ENCODE assay signal across 18 mouse cellular contexts in the genomic region with DNA sequence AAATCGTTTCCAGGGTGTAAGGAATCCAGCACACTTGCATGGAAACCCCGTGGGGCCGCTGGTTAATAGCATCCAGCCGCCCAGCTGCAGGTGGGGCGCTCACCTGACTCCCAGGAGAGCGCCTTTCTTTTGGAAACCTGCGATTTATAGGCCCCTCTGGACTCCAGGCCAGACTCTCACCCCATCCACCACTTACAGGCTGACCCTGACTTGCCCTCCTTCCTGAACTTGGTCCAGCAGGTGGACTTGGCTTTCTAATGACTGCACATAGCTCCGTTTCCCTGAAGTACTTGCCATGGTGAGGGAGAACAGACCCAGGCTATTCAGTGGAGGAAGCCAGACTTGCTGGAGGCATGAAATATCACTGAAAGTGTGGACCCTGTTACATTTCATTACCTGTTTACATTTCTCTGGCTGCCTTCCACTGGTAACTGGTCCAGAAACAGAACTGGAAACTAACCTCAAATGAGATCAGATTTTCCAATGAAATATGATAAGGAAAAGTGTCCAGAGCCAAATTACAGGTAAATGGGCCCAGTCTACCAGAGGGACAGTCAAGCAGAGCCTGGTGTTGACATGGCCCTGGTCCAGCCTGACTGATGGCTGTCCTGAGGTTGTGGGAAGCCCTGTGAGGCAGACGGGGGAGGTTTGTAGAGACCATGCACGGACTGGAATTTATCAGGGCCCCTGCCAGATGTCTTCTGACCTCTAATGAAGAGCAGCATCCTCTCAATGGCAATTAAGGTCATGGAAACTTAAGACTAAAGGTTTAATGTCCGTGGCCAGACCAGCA. TPM values are rescaled to one million over a fixed set of nuclear protein-coding genes. Genes with fewer than 3 reads are reported as not detected.
A peak's percentile ranks its signal among the peaks of the same experiment; 100 is the strongest.
DNase-seq lines count a peak whose midpoint lies in the region; ATAC-seq lines count a peak whose summit lies in the region.
"Had no signal": no experiment of that assay in that cellular context is flagged by ENCODE, and none has a peak within 500 bp of the region (broad histone marks: within the 10 kb centered on the region; RNA-seq: fewer than 3 reads in every experiment).

No protein-coding gene starts in this region.

- no peaks in the 10 kb centered on the region for H3K9me3 ChIP-seq in embryonic facial prominence, embryonic 12.5 days
- H3K9me3 ChIP-seq in embryonic facial prominence, embryonic 14.5 days (ENCODE audit: control insufficient read depth, low read length) = no peaks in the 10 kb centered on the region
- H3K9me3 ChIP-seq in kidney, embryonic 14.5 days (ENCODE audit: control insufficient read depth, low read length) = no peaks in the 10 kb centered on the region
- no peaks in the 10 kb centered on the region for H3K9me3 ChIP-seq in limb, embryonic 13.5 days
- no peaks in the 10 kb centered on the region for H3K9me3 ChIP-seq in hindbrain, embryonic 11.5 days (ENCODE audit: control insufficient read depth, low read length)
- H3K9me3 ChIP-seq: forebrain, embryonic 15.5 days had no signal

- H3K27ac ChIP-seq in embryonic facial prominence, embryonic 12.5 days = peak overlapping the region; percentile 37; the same call in 1 of the 2 replicates
- H3K27ac ChIP-seq in embryonic facial prominence, embryonic 14.5 days (replicated peaks; ENCODE audit: low read depth, low read length) = no peak overlapping the region
- no peak overlapping the region for H3K27ac ChIP-seq in kidney, embryonic 14.5 days (ENCODE audit: low read depth, low read length)
- H3K27ac ChIP-seq in limb, embryonic 13.5 days = peak overlapping the region; percentile 63
- no peak overlapping the region for H3K27ac ChIP-seq in hindbrain, embryonic 11.5 days (ENCODE audit: low read depth, low read length)
- H3K27ac ChIP-seq: forebrain, embryonic 15.5 days; gastrocnemius, adult 2 months; heart, adult 2 months; macrophage had no signal

- WGBS in embryonic facial prominence, embryonic 12.5 days = 33% methylated on average over 11 of the region's 11 CpGs
- WGBS in embryonic facial prominence, embryonic 14.5 days = 35% methylated on average over 11 of the region's 11 CpGs
- WGBS in kidney, embryonic 14.5 days = 31% methylated on average over 11 of the region's 11 CpGs
- WGBS in limb, embryonic 13.5 days = 13% methylated on average over 11 of the region's 11 CpGs
- WGBS in hindbrain, embryonic 11.5 days = 66% methylated on average over 11 of the region's 11 CpGs

- ATAC-seq in embryonic facial prominence, embryonic 12.5 days (ENCODE audit: insufficient number of reproducible peaks, insufficient read depth, low FRiP score, low TSS enrichment) = no peak
- peak; percentile 51; the same call in 1 of the 2 replicates for ATAC-seq in embryonic facial prominence, embryonic 14.5 days (ENCODE audit: low read depth)
- 0 out of 2 replicates have a peak, but pooled peaks have one; percentile 43 for ATAC-seq in kidney, embryonic 14.5 days (ENCODE audit: low FRiP score, low TSS enrichment)
- peak; percentile 66 for ATAC-seq in limb, embryonic 13.5 days (ENCODE audit: low FRiP score, low read depth)
- no peak for ATAC-seq in hindbrain, embryonic 11.5 days (ENCODE audit: low FRiP score)
- ATAC-seq: activated CD4-positive, CD25-positive, alpha-beta regulatory T cell, adult 4 months; forebrain, embryonic 15.5 days; hindbrain, embryonic 16.5 days had no signal

- H3K4me2 ChIP-seq in embryonic facial prominence, embryonic 12.5 days (replicated peaks) = no peak overlapping the region
- H3K4me2 ChIP-seq in embryonic facial prominence, embryonic 14.5 days (ENCODE audit: low read depth, low read length) = no peak overlapping the region
- no peak overlapping the region for H3K4me2 ChIP-seq in kidney, embryonic 14.5 days (replicated peaks; ENCODE audit: low read depth, low read length)
- H3K4me2 ChIP-seq in limb, embryonic 13.5 days (replicated peaks) = peak overlapping the region; percentile 17
- no peak overlapping the region for H3K4me2 ChIP-seq in hindbrain, embryonic 11.5 days (replicated peaks; ENCODE audit: low read depth, low read length)
- H3K4me2 ChIP-seq: forebrain, embryonic 15.5 days had no signal

- H3K36me3 ChIP-seq in embryonic facial prominence, embryonic 12.5 days = no peaks in the 10 kb centered on the region
- H3K36me3 ChIP-seq in embryonic facial prominence, embryonic 14.5 days (ENCODE audit: control insufficient read depth, insufficient read depth, low read length) = no peaks in the 10 kb centered on the region
- no peaks in the 10 kb centered on the region for H3K36me3 ChIP-seq in kidney, embryonic 14.5 days (ENCODE audit: control insufficient read depth, insufficient read depth, low read length)
- no peaks in the 10 kb centered on the region for H3K36me3 ChIP-seq in limb, embryonic 13.5 days
- H3K36me3 ChIP-seq in hindbrain, embryonic 11.5 days (ENCODE audit: control insufficient read depth, insufficient read depth, low read length) = no peaks in the 10 kb centered on the region
- H3K36me3 ChIP-seq: forebrain, embryonic 15.5 days had no signal

- H3K4me1 ChIP-seq in embryonic facial prominence, embryonic 12.5 days = peaks cover 19% of the 10 kb centered on the region
- H3K4me1 ChIP-seq in embryonic facial prominence, embryonic 14.5 days (ENCODE audit: control insufficient read depth, insufficient read depth, low read length) = peaks cover 18% of the 10 kb centered on the region
- H3K4me1 ChIP-seq in kidney, embryonic 14.5 days (ENCODE audit: control insufficient read depth, insufficient read depth, low read length) = 0 out of 2 replicates have a peak, but pooled peaks cover 7% of the 10 kb centered on the region
- peaks cover 79% of the 10 kb centered on the region for H3K4me1 ChIP-seq in limb, embryonic 13.5 days
- H3K4me1 ChIP-seq in hindbrain, embryonic 11.5 days (replicated peaks; ENCODE audit: control insufficient read depth, insufficient read depth, low read length) = no peaks in the 10 kb centered on the region

- no peak overlapping the region for H3K4me3 ChIP-seq in embryonic facial prominence, embryonic 12.5 days
- no peak overlapping the region for H3K4me3 ChIP-seq in embryonic facial prominence, embryonic 14.5 days (ENCODE audit: low read depth, low read length)
- no peak overlapping the region for H3K4me3 ChIP-seq in kidney, embryonic 14.5 days (ENCODE audit: low read length)
- H3K4me3 ChIP-seq in limb, embryonic 13.5 days = no peak overlapping the region
- no peak overlapping the region for H3K4me3 ChIP-seq in hindbrain, embryonic 11.5 days (ENCODE audit: low read depth, low read length)
- H3K4me3 ChIP-seq: forebrain, embryonic 15.5 days; gastrocnemius, adult 2 months; heart, adult 2 months had no signal

- DNase-seq in embryonic facial prominence, embryonic 14.5 days (ENCODE audit: low spot score) = peak; percentile 67
- no peak for DNase-seq in layer of hippocampus, postnatal 25 days (ENCODE audit: extremely low spot score in 1 of 2, low spot score in 1 of 2)
- no peak for DNase-seq in left cerebral cortex, postnatal 25 days (ENCODE audit: low spot score in 2 of 2)
- no peak for DNase-seq in hindbrain, embryonic 11.5 days (ENCODE audit: low spot score)
- DNase-seq: gastrocnemius, adult 2 months; heart, adult 2 months; left cerebral cortex, postnatal 4 days; lung, adult 2 months; retina, postnatal 1 day; spleen, adult 18-20 months had no signal

- H3K27me3 ChIP-seq in embryonic facial prominence, embryonic 12.5 days = no peaks in the 10 kb centered on the region
- no peaks in the 10 kb centered on the region for H3K27me3 ChIP-seq in embryonic facial prominence, embryonic 14.5 days (replicated peaks; ENCODE audit: control insufficient read depth, insufficient read depth, low read length)
- H3K27me3 ChIP-seq in kidney, embryonic 14.5 days (ENCODE audit: control insufficient read depth, insufficient read depth, low read length) = peaks cover 4% of the 10 kb centered on the region; the same call in 1 of the 2 replicates
- peaks cover 9% of the 10 kb centered on the region for H3K27me3 ChIP-seq in limb, embryonic 13.5 days
- H3K27me3 ChIP-seq in hindbrain, embryonic 11.5 days (ENCODE audit: control insufficient read depth, insufficient read depth, low read length) = no peaks in the 10 kb centered on the region
- H3K27me3 ChIP-seq: CH12.LX; forebrain, embryonic 15.5 days had no signal

- no peak overlapping the region for H3K9ac ChIP-seq in embryonic facial prominence, embryonic 12.5 days
- no peak overlapping the region for H3K9ac ChIP-seq in embryonic facial prominence, embryonic 14.5 days (ENCODE audit: low read depth, low read length)
- H3K9ac ChIP-seq in kidney, embryonic 14.5 days (ENCODE audit: low read depth, low read length) = no peak overlapping the region
- H3K9ac ChIP-seq in limb, embryonic 13.5 days = no peak overlapping the region
- no peak overlapping the region for H3K9ac ChIP-seq in hindbrain, embryonic 11.5 days (ENCODE audit: low read depth, low read length)
- H3K9ac ChIP-seq: forebrain, embryonic 15.5 days had no signal

- intact Hi-C loops in left cerebral cortex, postnatal 25 days (cut with DNase I) = no loop called here

RNA-seq across cellular contexts. Expression of a gene that starts 9.2 kb away (rescaled TPM):
- polyA plus RNA-seq in embryonic facial prominence, embryonic 12.5 days (2016; fragmentation: Nextera tagmentation; extraction: Ambion mirVana) = 9.1 and 11.4 TPM in 2 replicates
- polyA plus RNA-seq in embryonic facial prominence, embryonic 14.5 days (2014; fragmentation: Nextera tagmentation; extraction: Ambion mirVana) = 34.2 and 49.4 TPM in 2 replicates
- 12.8 and 23.9 TPM in 2 replicates for polyA plus RNA-seq in kidney, embryonic 14.5 days (2014; fragmentation: Nextera tagmentation; extraction: Ambion mirVana)
- polyA plus RNA-seq in limb, embryonic 13.5 days (2015; fragmentation: Nextera tagmentation; extraction: Ambion mirVana) = 57.5 and 58.4 TPM in 2 replicates
- 1 to 10 TPM; 8.8 to 8.9 TPM for total RNA-seq in layer of hippocampus, postnatal 25 days (2021)
- total RNA-seq in left cerebral cortex, postnatal 25 days (2021) = 10 to 100 TPM; 35.2 to 36.6 TPM
- 0.38 and 1.8 TPM in 2 replicates for polyA plus RNA-seq in hindbrain, embryonic 11.5 days (2014; fragmentation: Nextera tagmentation; extraction: Ambion mirVana)
- polyA plus RNA-seq: activated CD4-positive, CD25-positive, alpha-beta regulatory T cell, adult 4 months; macrophage had no signal

Comparison
In these comparisons a context has a peak if more than half of its experiments do, and no peak if none do; other contexts are left out.
1. ATAC-seq: peak in embryonic facial prominence, embryonic 14.5 days (single experiment), kidney, embryonic 14.5 days (single experiment) and limb, embryonic 13.5 days (single experiment); none in embryonic facial prominence, embryonic 12.5 days (single experiment) and hindbrain, embryonic 11.5 days (single experiment).
2. H3K27ac ChIP-seq: peak in embryonic facial prominence, embryonic 12.5 days (single experiment) and limb, embryonic 13.5 days (single experiment); none in embryonic facial prominence, embryonic 14.5 days (single experiment), kidney, embryonic 14.5 days (single experiment) and hindbrain, embryonic 11.5 days (single experiment).